Mouse (Mus musculus) spleen, adult 2 months (tissue): ENCODE results near the gene Dpf2.

Experiments
- CTCF ChIP-seq: fragments of 200-500 bp; IDR thresholded peaks from 2 replicates; pipeline ENCODE4 v1.5.1; 2011; ENCODE audit warnings: mild to moderate bottlenecking, inconsistent platforms; ENCODE audit not compliant: insufficient read depth, insufficient read length, insufficient replicate concordance; ENCODE audit errors: extremely low read depth
- POLR2A ChIP-seq: fragments of 200-500 bp; IDR thresholded peaks from 2 replicates; pipeline ENCODE4 v1.6.1; 2011; ENCODE audit warnings: low read depth, low read length, inconsistent platforms

DNA sequence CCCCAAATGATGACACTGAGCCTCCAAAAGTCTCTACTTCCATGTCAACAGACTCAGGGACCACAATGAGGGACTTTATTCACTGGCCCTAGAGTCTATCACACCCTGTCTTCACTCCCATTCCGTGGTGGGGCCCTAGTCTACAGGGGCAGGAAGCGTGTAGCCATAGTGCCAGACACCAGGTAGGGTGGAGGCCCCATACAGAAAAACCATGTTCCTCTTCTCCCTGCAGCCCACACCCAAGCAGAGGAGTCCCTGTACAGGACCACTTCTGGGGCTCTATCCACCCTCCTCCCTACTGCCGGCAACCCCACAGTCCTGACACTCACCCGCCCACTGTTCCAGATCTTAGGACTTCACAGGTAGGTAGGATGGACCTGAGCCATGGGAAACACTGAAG lies 40.3 kb downstream of the Dpf2 start:
- no peak for TF ChIP-seq POLR2A
- no peak for TF ChIP-seq CTCF
